In genomic region chr7:44317913-44318312, GRCm38 (mm10) we compare ENCODE assay signal across 9 mouse cellular contexts. TPM values are rescaled to one million over a fixed set of nuclear protein-coding genes. Genes with fewer than 3 reads are reported as not detected.
A peak's percentile ranks its signal among the peaks of the same experiment; 100 is the strongest.
DNase-seq lines count a peak whose midpoint lies in the region; ATAC-seq and TF ChIP-seq lines count a peak whose summit lies in the region.
"Had no signal": no experiment of that assay in that cellular context is flagged by ENCODE, and none has a peak within 500 bp of the region (broad histone marks: within the 10 kb centered on the region; RNA-seq: fewer than 3 reads in every experiment).

No protein-coding gene starts in this region.

- H3K4me1 ChIP-seq in hindbrain, postnatal 0 days (ENCODE audit: insufficient read depth, low read length) = no peaks in the 10 kb centered on the region
- H3K4me1 ChIP-seq in hindbrain, embryonic 13.5 days (replicated peaks) = peaks cover 4% of the 10 kb centered on the region; the same call in 1 of the 2 replicates

- H3K36me3 ChIP-seq in hindbrain, postnatal 0 days (ENCODE audit: insufficient read depth, low read length) = peaks cover 25% of the 10 kb centered on the region; the same call in 1 of the 2 replicates
- peaks cover 94% of the 10 kb centered on the region for H3K36me3 ChIP-seq in hindbrain, embryonic 13.5 days

- DNase-seq in hindbrain, postnatal 0 days (ENCODE audit: low spot score) = peak; percentile 51
- DNase-seq in cerebellum, adult 9-11 months = peak; percentile 32
- DNase-seq in lung, postnatal 14 days = peak; percentile 31
- DNase-seq in right cerebral cortex, postnatal 25 days = no peak
- no peak for DNase-seq in right cerebral cortex, postnatal 4 days
- no peak for DNase-seq in ovary, adult 18-20 months (ENCODE audit: low spot score)

- H3K9ac ChIP-seq in hindbrain, postnatal 0 days (replicated peaks; ENCODE audit: low read length) = no peak overlapping the region
- no peak overlapping the region for H3K9ac ChIP-seq in hindbrain, embryonic 13.5 days

- H3K9me3 ChIP-seq in hindbrain, postnatal 0 days (ENCODE audit: low read length) = no peaks in the 10 kb centered on the region
- H3K9me3 ChIP-seq in hindbrain, embryonic 13.5 days = no peaks in the 10 kb centered on the region

- TF ChIP-seq CTCF in hindbrain, postnatal 0 days (IDR thresholded peaks at IDR 0.05; ENCODE audit: low read depth) = peak; percentile 70

- no peak overlapping the region for H3K4me3 ChIP-seq in hindbrain, postnatal 0 days (ENCODE audit: low read length)
- no peak overlapping the region for H3K4me3 ChIP-seq in hindbrain, embryonic 13.5 days

- no peaks in the 10 kb centered on the region for H3K27me3 ChIP-seq in hindbrain, postnatal 0 days (ENCODE audit: insufficient read depth, low read length)
- no peaks in the 10 kb centered on the region for H3K27me3 ChIP-seq in hindbrain, embryonic 13.5 days

- no peak overlapping the region for H3K27ac ChIP-seq in hindbrain, postnatal 0 days
- no peak overlapping the region for H3K27ac ChIP-seq in hindbrain, embryonic 13.5 days

- WGBS in hindbrain, postnatal 0 days = 30% methylated on average over 4 of the region's 4 CpGs
- 33% methylated on average over 4 of the region's 4 CpGs for WGBS in hindbrain, embryonic 13.5 days

- ATAC-seq in hindbrain, postnatal 0 days = peak; percentile 34; the same call in 1 of the 2 replicates
- ATAC-seq in hindbrain, embryonic 13.5 days (ENCODE audit: low FRiP score) = no peak
- ATAC-seq in CD4-positive, CD25-positive, alpha-beta regulatory T cell, adult 4 months = peak; percentile 39

- H3K4me2 ChIP-seq in hindbrain, postnatal 0 days (ENCODE audit: low read depth, low read length) = no peak overlapping the region
- no peak overlapping the region for H3K4me2 ChIP-seq in hindbrain, embryonic 13.5 days

RNA-seq across cellular contexts. Expression of gene Shank1, which starts 7.9 kb away (rescaled TPM):
- total RNA-seq in hindbrain, postnatal 0 days (2014; rRNA removed) = 39.0 and 41.8 TPM in 2 replicates
- 36.3 and 36.6 TPM in 2 replicates for polyA plus RNA-seq in hindbrain, postnatal 0 days (2015; fragmentation: Nextera tagmentation; extraction: Ambion mirVana)
- 31.7 and 32.6 TPM in 2 replicates for polyA plus RNA-seq in hindbrain, embryonic 13.5 days (2015; fragmentation: Nextera tagmentation; extraction: Ambion mirVana)
- under 1 TPM; 0.12 to 0.58 TPM for polyA plus RNA-seq in CD4-positive, CD25-positive, alpha-beta regulatory T cell, adult 4 months (2017; shearing (Covaris generic))

RNA-seq across cellular contexts. Expression of gene Clec11a, which starts 11.2 kb away (rescaled TPM):
- total RNA-seq in hindbrain, postnatal 0 days (2014; rRNA removed) = 3.3 and 5.9 TPM in 2 replicates
- polyA plus RNA-seq in hindbrain, postnatal 0 days (2015; fragmentation: Nextera tagmentation; extraction: Ambion mirVana) = 4.4 and 4.5 TPM in 2 replicates
- 3.4 and 3.9 TPM in 2 replicates for polyA plus RNA-seq in hindbrain, embryonic 13.5 days (2015; fragmentation: Nextera tagmentation; extraction: Ambion mirVana)
- under 1 TPM; 0.35 to 0.66 TPM for polyA plus RNA-seq in CD4-positive, CD25-positive, alpha-beta regulatory T cell, adult 4 months (2017; shearing (Covaris generic))

RNA-seq across cellular contexts. Expression of gene Gm15517, which starts 56.7 kb away (rescaled TPM):
- not detected in 2 replicates for total RNA-seq in hindbrain, postnatal 0 days (2014; rRNA removed)
- polyA plus RNA-seq in hindbrain, postnatal 0 days (2015; fragmentation: Nextera tagmentation; extraction: Ambion mirVana) = not detected in 2 replicates
- not detected in 2 replicates for polyA plus RNA-seq in hindbrain, embryonic 13.5 days (2015; fragmentation: Nextera tagmentation; extraction: Ambion mirVana)
- not detected for polyA plus RNA-seq in CD4-positive, CD25-positive, alpha-beta regulatory T cell, adult 4 months (2017; shearing (Covaris generic))
- total RNA-seq: left cerebral cortex, postnatal 36 days had no signal

Comparison
In these comparisons a context has a peak if more than half of its experiments do, and no peak if none do; other contexts are left out.
1. DNase-seq: peak in hindbrain, postnatal 0 days (single experiment), cerebellum, adult 9-11 months (single experiment) and lung, postnatal 14 days (single experiment); none in right cerebral cortex, postnatal 25 days (single experiment), right cerebral cortex, postnatal 4 days (single experiment) and ovary, adult 18-20 months (single experiment).
2. RNA of gene Shank1, which starts 7.9 kb away (polyA plus RNA-seq): 36.3 to 36.6 TPM in hindbrain, postnatal 0 days and 31.7 to 32.6 TPM in hindbrain, embryonic 13.5 days; 0.12 to 0.58 TPM in CD4-positive, CD25-positive, alpha-beta regulatory T cell, adult 4 months; every median in the first group is over 10 times any median in the second.